Mouse (Mus musculus) MEL-GATA-1-ER (cell line): ENCODE data around the gene Ptcd1.
"Not testable (repeated sequence)": the region's sequence is repeated elsewhere in the genome, so short reads cannot be mapped to it uniquely, and the experiment has no call there.

ENCODE experiments used
- DNase-seq: peaks from one replicate; pipeline ENCODE4 v3.0.0-alpha.2; 2012; ENCODE audit warnings: low read depth; ENCODE audit errors: extremely low read depth

The Ptcd1 gene

GRCm38 (mm10) chr5:145114606-145115473 is 52.1 kb downstream of the Ptcd1 start:
- DNase-seq, result peak; percentile 54

DNA sequence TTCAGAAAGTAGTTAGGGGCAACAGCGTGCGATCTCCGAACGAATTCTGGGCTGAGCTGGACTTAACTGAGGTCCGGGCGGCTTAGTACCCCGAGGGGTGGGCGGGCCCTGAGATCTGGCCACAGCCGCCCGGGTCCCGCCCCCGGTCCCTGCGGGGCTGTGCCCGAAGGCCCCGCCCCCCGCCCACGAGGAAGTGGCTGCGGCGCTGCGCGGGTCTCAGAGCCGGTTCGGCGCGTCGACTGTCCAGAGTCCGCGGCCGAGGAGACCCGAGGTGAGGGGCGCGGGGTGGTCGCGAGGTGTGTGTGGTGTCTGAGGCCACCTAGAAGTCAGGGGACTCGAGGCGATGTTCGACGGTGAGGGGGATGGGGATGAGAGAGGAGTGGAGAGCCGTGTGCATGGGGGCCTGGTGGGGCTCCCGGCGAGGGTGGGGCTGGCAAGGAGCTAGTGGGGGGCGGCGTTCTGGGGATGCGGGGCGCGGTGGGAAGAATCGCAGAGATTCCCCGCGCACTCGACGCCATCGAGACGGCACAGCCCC is 52.8 kb downstream of the Ptcd1 start, which contains the start of gene Arpc1b:
Gene Arpc1b (plus strand): TSS at position 145 of the 535 bp plus-strand sequence.
- no peak for DNase-seq

- DNase-seq, result no peak
These were observed 53.5 kb downstream of the Ptcd1 start for GRCm38 (mm10) chr5:145113416-145113815.

DNA sequence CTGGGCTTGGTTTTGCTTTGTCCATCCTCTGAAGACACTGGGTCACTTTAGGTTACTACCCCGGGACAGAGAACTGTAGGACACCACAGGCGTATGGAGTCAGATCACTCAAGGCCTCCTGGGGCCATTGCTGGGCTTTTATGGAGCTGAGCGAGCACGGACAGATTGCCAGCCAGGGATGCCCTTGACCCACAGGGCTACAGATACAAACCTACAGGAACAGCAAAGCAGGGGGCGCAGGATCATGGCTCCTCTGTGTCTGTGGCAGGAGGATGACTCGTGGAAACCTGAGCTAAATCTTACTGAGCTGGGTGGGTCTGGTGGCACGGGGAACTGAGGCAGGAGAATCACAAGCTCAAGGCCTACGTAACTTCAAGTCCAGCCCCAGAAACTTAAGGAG is 54.3 kb downstream of the Ptcd1 start:
- DNase-seq, result no peak

DNA sequence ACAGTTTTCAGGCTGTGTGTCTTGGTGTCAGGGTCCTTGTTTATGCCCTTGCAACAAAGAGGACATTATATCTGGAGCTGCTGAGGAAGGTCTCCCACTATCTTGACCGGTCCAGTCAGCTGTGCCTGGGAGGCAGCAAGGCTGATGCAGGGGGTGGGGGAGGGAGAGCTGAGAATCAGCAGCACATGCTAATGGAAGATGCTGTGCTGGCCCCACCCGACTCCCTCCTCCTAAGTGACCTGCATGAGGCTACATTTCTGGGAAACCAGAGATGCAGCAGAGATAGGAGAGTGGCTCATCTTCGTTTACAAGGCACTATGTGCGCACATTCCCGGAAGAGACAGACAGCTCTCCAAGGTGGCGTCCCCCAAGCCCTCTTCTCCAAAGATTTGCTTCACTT is 56.5 kb downstream of the Ptcd1 start:
- no peak for DNase-seq

DNA sequence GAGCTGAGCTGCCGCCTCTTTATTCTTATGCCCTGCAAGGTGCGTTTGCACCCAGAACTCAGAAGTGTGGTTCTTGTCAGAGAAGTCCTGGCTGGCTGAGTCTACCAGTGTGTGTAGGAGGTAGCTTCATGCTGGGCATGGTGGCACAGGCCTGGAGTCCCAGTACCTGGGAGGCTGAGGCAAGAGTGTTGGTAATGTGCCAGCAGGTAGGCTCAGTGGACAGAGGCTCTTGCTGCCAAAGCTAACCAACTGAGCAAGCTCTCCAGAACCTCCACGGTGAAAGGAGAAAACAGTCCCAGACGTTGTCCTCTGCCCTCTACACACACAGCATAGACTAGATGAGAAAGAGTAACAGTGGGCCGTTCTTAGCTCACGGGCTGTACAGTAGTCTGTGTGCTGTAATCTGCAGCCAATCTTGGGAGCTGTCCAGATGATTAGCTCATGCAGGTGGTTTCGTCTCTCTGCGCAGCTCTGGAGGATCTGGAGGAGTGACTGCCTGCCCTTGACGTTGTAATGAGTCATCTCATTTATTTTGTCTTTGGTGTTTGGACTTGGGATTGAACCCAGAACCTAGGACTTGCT is 61.1 kb downstream of the Ptcd1 start:
- DNase-seq, result no peak

DNA sequence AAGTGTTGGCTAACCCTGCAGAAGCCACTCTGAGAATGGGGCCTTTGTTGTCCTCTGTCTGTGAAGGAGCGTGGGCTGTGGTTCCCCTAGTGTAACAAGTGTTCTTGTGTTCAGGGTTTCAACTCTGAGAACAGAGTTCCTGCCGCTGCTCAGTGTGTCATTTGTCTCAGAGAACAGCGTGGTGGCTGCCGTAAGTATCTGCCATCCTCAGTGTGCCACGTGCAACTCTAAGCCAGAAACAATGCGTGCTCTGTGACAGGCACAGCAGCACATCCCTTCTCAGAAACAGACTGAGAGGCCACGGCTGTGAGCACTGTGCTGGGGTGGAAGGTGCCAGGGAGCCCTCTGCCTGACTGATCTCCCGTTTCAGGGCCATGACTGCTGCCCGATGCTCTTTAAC is 62.6 kb downstream of the Ptcd1 start:
- DNase-seq, result no peak

DNA sequence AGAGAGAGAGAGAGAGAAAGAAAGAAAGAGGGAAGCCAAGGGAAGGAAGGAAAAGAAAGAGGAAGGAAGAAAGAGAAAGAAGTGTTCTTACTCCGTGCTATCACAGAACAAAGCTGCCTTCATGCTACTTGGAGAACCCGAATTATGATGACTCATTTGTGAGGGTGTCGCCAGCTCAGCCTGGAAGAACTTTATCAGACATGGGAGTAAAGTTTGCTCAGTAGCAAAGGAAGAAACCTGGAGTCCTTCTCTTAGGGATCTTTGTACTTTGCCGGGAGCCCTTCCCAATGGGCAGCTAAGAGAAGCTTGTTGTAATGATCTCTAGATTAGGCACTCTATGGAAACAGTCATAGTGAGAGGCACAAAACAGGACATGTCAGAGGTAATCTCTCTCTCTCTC is 64.2 kb downstream of the Ptcd1 start:
- DNase-seq, result peak; percentile 81

- DNase-seq, result not testable (repeated sequence)
These were observed 65.5 kb downstream of the Ptcd1 start for GRCm38 (mm10) chr5:145101451-145101850.

- DNase-seq, result no peak
These were observed 65.9 kb downstream of the Ptcd1 start for GRCm38 (mm10) chr5:145100960-145101359.

GRCm38 (mm10) chr5:145098340-145098821 is 68.5 kb downstream of the Ptcd1 start:
- peak; percentile 99 for DNase-seq
